Mouse (Mus musculus) megakaryocyte, embryonic 14.5 days (primary cell): Measurements from ENCODE around the gene Urod.

Experiments
- FLI1 ChIP-seq: IDR thresholded peaks from 2 replicates; pipeline ENCODE4 v1.6.1; 2012; ENCODE audit warnings: low read length, inconsistent platforms, mixed read lengths
- GATA1 ChIP-seq: IDR thresholded peaks from 3 replicates; pipeline ENCODE4 v1.6.1; 2012; ENCODE audit warnings: mixed read lengths, low read length, inconsistent platforms, borderline replicate concordance

GRCm38 (mm10) chr4:116995131-116995797, 1.1 kb upstream of the Urod start, which contains the start of gene Hectd3:
- no peak for TF ChIP-seq GATA1
- TF ChIP-seq FLI1 = no peak
